Mouse (Mus musculus): ENCODE measurements around the gene Adam33. TPM values are rescaled to one million over a fixed set of nuclear protein-coding genes. Genes with fewer than 3 reads are reported as not detected.

Gene Adam33
- polyA plus RNA-seq, 1 experiment from 2014 or later = 6.5 TPM

DNA sequence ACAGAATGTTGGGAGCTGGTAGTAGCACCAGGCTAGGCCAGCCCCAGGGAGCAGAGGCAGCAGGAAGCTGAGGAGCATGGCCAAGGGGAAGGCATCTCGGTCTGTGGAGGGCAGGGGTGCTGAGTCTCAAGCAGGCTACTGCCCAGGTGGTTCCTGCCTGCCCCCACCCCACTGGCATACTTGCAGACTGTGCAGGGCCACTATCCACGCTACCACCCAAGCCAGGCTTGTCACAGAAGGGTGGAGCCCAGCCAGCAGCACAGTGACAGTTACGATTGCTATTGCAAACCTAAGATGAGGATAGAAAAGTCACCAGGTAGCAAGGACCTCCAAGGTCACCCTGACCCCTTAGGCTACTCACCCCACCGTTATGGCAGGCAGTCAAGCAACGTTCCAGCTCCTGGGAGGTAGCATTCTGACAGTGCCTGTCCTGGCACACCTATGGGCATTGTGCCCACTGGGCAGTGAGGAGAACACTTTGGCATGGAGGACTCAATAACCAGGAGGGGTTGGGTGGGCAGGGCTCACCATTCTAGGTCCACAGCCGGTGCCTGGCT, 10.7 kb downstream of the Adam33 start:
- Histone ChIP-seq H3K9ac (ENCODE audit: low read length) (no peak overlapping the region), H3K4me3 (ENCODE audit: low read length) (no peak overlapping the region), H3K27me3 (ENCODE audit: control insufficient read depth, insufficient read depth, low read depth, low read length) (peaks cover 43% of the 10 kb centered on the region), H3K9me3 (ENCODE audit: control insufficient read depth, low read length) (no peaks in the 10 kb centered on the region), H3K27ac (ENCODE audit: low read length) (no peak overlapping the region), H3K36me3 (ENCODE audit: control insufficient read depth, insufficient read depth, low read length) (no peaks in the 10 kb centered on the region), H3K4me2 (ENCODE audit: low read depth, low read length) (no peak overlapping the region), H3K4me1 (replicated peaks; ENCODE audit: control insufficient read depth, insufficient read depth, low read length) (peaks cover 14% of the 10 kb centered on the region)
- WGBS = 69% methylated on average over 6 of the region's 6 CpGs
- no peak for ATAC-seq (ENCODE audit: low read depth)

DNA sequence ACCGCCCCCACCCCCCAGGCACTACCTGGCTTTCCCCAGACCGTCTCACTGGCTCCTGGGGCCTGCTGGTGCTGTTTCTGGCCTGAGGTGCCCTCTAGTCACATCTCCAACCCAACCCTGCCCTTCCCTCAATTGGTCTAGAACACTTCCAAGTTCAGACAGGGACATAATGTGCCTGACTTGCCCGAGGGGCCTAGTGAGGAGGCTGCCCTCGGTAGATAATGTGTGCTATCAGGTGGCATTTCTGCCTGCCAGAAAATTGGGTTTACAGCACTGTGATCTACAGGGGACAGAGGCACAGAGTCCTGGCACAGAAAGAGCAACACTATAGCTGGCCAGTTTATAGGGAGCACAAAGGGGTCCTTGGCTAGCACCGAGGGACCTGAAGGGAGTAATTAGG, 11.6 kb downstream of the Adam33 start:
- no peak for ATAC-seq (ENCODE audit: low read depth)
- Histone ChIP-seq H3K4me3 (ENCODE audit: low read length) (no peak overlapping the region), H3K27ac (ENCODE audit: low read length) (no peak overlapping the region), H3K4me2 (ENCODE audit: low read depth, low read length) (no peak overlapping the region), H3K4me1 (replicated peaks; ENCODE audit: control insufficient read depth, insufficient read depth, low read length) (peaks cover 14% of the 10 kb centered on the region), H3K9ac (ENCODE audit: low read length) (no peak overlapping the region), H3K36me3 (ENCODE audit: control insufficient read depth, insufficient read depth, low read length) (no peaks in the 10 kb centered on the region), H3K27me3 (ENCODE audit: control insufficient read depth, insufficient read depth, low read depth, low read length) (peaks cover 43% of the 10 kb centered on the region), H3K9me3 (ENCODE audit: control insufficient read depth, low read length) (no peaks in the 10 kb centered on the region)
- 67% methylated on average over 5 of the region's 5 CpGs for WGBS

DNA sequence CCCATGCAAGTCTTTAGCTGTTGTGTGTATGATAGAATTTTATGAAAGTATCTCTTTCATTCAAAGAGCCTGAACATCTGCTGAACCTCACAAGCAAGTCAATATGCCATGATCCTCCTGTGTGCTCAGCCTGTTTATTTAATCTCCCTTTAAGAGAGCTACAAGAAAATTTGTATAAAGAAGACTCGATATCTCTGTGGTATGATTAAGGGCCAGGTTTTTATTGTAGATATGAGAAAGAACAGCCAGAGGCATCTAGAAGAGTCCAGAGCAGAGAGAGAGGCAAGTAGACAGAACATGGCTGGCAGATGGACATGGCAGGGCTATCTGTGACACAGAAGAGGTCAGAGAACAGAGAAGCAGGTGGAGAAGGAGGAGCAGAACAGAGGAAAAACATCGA, 17.6 kb downstream of the Adam33 start:
- Histone ChIP-seq H3K27me3 (ENCODE audit: control insufficient read depth, insufficient read depth, low read depth, low read length) (peaks cover 19% of the 10 kb centered on the region), H3K4me3 (ENCODE audit: low read length) (no peak overlapping the region), H3K4me2 (ENCODE audit: low read depth, low read length) (no peak overlapping the region), H3K27ac (ENCODE audit: low read length) (no peak overlapping the region), H3K4me1 (replicated peaks; ENCODE audit: control insufficient read depth, insufficient read depth, low read length) (peaks cover 12% of the 10 kb centered on the region), H3K9ac (ENCODE audit: low read length) (no peak overlapping the region), H3K9me3 (ENCODE audit: control insufficient read depth, low read length) (no peaks in the 10 kb centered on the region), H3K36me3 (ENCODE audit: control insufficient read depth, insufficient read depth, low read length) (no peaks in the 10 kb centered on the region)
- no peak for ATAC-seq (ENCODE audit: low read depth)
- 62% methylated on average over 2 of the region's 2 CpGs for WGBS

DNA sequence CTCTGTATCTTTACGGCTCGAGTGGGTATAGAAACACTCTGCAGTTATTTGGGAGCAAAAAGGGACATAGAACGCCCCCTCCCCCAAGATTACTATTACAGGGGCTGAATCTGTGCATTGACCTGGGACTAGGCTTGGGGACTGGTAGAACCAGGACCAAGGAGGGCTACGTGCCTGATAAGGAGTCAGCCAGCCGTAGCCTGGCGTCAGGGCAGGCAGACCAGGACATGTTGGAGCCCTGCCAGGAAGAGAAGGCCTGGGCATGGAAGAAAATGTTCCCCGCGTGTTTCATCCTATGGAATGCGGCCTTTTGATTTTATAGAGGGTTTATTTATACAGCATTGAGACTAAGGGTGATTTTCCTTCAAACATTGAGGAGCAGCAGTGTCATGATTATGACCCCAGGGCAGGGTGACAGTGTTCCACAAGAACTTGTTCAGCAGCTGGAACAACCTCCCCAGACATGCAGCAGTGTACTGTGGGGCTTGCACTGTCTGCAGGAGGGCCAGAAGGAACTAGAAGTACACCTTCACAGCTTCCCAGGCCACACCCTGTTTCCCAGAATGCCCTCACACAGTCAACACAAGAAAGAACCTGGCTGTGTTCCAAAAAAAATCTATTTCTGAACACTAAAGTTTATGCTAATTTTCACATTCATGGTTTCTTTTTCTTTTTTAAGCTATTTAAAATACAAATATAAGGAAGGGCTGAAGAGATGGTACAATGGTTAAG, 18.5 kb downstream of the Adam33 start:
- WGBS = 36% methylated on average over 9 of the region's 9 CpGs
- Histone ChIP-seq H3K4me1 (replicated peaks; ENCODE audit: control insufficient read depth, insufficient read depth, low read length) (peaks cover 12% of the 10 kb centered on the region), H3K4me2 (ENCODE audit: low read depth, low read length) (peak overlapping the region; percentile 5; the same call in 1 of the 2 replicates), H3K27me3 (ENCODE audit: control insufficient read depth, insufficient read depth, low read depth, low read length) (peaks cover 28% of the 10 kb centered on the region), H3K9ac (ENCODE audit: low read length) (no peak overlapping the region), H3K9me3 (ENCODE audit: control insufficient read depth, low read length) (no peaks in the 10 kb centered on the region), H3K36me3 (ENCODE audit: control insufficient read depth, insufficient read depth, low read length) (no peaks in the 10 kb centered on the region), H3K4me3 (ENCODE audit: low read length) (no peak overlapping the region), H3K27ac (ENCODE audit: low read length) (peak overlapping the region; percentile 38; the same call in 1 of the 2 replicates)
- peak; percentile 72 for ATAC-seq (ENCODE audit: low read depth)

DNA sequence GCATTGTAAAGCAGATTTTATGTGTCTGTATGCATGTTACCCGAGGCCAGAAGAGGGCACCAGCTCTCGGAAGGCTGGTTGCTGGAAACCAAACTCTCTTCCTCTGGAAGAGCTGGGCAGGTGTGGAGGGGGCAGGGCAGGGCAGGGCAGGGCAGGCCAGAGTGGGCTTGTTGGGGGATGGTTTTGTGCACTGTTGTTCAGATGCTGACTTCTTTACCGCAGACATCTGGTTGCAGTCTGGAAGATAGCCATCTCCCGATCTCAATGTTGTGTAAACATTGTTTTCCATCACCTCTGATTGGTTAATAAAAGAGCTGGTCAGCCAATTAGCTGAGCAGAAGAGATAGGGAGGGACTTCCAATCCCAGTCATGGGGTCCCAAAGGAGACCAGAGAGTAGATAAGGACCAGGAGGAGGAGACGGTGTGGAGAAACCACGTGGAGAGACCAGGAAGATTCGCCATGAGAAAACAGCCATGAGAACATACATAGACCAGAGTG, 19.2 kb downstream of the Adam33 start:
- Histone ChIP-seq H3K27me3 (ENCODE audit: control insufficient read depth, insufficient read depth, low read depth, low read length) (peaks cover 34% of the 10 kb centered on the region), H3K9me3 (ENCODE audit: control insufficient read depth, low read length) (no peaks in the 10 kb centered on the region), H3K4me1 (replicated peaks; ENCODE audit: control insufficient read depth, insufficient read depth, low read length) (peaks cover 12% of the 10 kb centered on the region), H3K4me3 (ENCODE audit: low read length) (peak overlapping the region; percentile 9; the same call in 1 of the 2 replicates), H3K36me3 (ENCODE audit: control insufficient read depth, insufficient read depth, low read length) (no peaks in the 10 kb centered on the region), H3K27ac (ENCODE audit: low read length) (no peak overlapping the region), H3K4me2 (ENCODE audit: low read depth, low read length) (peak overlapping the region; percentile 42), H3K9ac (ENCODE audit: low read length) (no peak overlapping the region)
- peak; percentile 43 for ATAC-seq (ENCODE audit: low read depth)
- WGBS = 7% methylated on average over 7 of the region's 7 CpGs

DNA sequence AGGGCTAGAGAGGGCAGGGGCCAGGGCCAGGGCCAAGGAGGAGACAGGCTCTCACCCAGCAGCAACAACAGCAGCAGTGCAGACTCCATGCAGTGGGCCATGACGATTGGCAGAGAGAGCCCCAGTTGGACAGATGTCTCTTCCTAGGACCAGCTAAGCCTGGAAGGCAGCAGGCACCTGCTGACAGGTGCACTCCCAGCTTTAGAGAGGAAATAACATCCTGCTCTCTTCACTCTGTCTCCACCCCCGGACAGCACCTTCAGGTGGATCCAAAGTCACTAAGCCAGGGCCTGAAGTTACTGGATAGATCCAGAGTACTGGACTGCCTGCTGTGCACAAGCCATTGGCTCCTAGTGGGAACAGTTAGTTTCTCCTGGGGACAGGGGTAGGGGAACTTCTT, 20.6 kb downstream of the Adam33 start, which contains the start of gene Gfra4:
Gene Gfra4, minus strand, starts transcription at position 101 of the 400 bp plus-strand sequence.
- no peak within 1 kb of the TSS for H3K4me2 ChIP-seq (ENCODE audit: low read depth, low read length)
- H3K36me3 ChIP-seq (ENCODE audit: control insufficient read depth, insufficient read depth, low read length) = no peaks in the 10 kb centered on the region
- no peaks in the 10 kb centered on the region for H3K9me3 ChIP-seq (ENCODE audit: control insufficient read depth, low read length)
- no peak within 1 kb of the TSS for H3K27ac ChIP-seq (ENCODE audit: low read length)
- peaks cover 35% of the 10 kb centered on the region for H3K27me3 ChIP-seq (ENCODE audit: control insufficient read depth, insufficient read depth, low read depth, low read length)
- peaks cover 12% of the 10 kb centered on the region for H3K4me1 ChIP-seq (replicated peaks; ENCODE audit: control insufficient read depth, insufficient read depth, low read length)
- H3K9ac ChIP-seq (ENCODE audit: low read length) = no peak within 1 kb of the TSS
- no peak within 1 kb of the TSS for H3K4me3 ChIP-seq (ENCODE audit: low read length)
- 63% methylated on average over 2 of the region's 2 CpGs for WGBS
- no peak for ATAC-seq (ENCODE audit: low read depth)

DNA sequence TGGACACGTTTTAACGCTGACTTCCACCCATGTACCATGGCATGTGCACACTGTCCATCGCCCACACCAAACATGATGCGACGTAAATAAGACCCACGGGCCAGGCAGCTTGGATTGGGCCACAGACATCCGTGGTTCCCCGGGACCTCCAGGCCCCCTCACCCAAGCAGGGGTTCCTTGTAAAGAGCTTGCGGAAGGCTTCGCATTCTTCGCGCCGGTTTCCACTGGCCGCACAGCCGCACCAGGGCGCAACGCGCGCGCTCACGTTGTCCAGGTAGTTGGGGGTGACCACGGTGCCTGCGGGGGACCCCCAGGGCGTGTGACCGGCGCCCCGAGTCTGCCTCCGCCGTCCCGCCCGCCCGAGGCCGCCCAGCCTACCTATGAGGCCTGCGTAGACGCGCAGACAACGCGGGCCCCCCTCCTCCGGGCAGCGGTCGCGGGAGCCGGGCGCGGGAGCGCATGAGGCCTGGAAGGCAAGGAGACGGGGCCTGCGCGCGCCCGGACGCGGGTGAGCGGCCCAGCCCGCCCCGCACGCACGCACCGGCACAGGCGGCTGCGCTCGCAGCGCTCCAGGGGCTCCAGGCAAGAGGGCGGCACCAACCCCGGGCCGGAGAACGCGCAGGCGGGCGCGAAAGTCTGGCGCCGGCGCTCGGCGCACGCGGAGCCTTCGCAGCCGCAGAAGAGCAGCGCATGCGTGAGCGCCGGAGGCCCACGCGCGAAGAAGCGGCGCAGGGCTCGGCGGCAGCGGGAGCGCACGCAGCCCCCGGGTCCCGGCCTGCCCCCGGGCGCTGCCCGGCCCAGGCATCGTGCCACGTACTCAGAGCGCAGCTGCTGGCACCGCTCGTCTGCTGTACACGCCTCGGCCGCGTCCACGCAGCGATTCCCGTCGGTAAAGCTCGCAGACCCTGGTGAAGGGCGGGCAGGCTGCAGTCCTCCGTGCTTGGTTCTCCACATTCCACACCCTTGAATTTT, 22.5 kb downstream of the Adam33 start:
- H3K9ac ChIP-seq (ENCODE audit: low read length) = peak overlapping the region; percentile 73
- peak overlapping the region; percentile 98 for H3K4me2 ChIP-seq (ENCODE audit: low read depth, low read length)
- peak overlapping the region; percentile 58 for H3K4me3 ChIP-seq (ENCODE audit: low read length)
- peak; percentile 53; the same call in 1 of the 2 replicates for ATAC-seq (ENCODE audit: low read depth)
- H3K4me1 ChIP-seq (replicated peaks; ENCODE audit: control insufficient read depth, insufficient read depth, low read length) = peaks cover 12% of the 10 kb centered on the region
- H3K36me3 ChIP-seq (ENCODE audit: control insufficient read depth, insufficient read depth, low read length) = no peaks in the 10 kb centered on the region
- 3% methylated on average over 87 of the region's 115 CpGs for WGBS
- H3K9me3 ChIP-seq (ENCODE audit: control insufficient read depth, low read length) = no peaks in the 10 kb centered on the region
- H3K27ac ChIP-seq (ENCODE audit: low read length) = no peak overlapping the region
- peaks cover 35% of the 10 kb centered on the region for H3K27me3 ChIP-seq (ENCODE audit: control insufficient read depth, insufficient read depth, low read depth, low read length)

DNA sequence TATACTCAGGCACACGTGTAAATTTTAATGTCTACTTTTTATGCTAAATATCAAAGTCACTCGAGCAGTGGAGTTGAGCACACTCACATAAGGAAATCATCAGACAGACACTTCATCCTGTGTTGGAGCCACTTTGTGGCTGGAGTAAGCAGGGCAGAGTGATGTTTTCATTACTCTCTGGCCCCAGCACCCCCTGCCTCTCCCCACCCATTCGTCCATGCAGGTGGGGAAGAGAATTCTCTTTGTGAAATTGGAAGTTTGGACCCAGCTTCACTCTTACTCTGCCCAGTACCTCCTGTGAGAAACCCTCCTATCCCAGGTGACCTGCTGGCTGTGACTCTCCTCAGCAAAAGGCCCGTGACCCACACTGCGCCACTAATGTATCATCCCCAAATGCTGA, 24.9 kb downstream of the Adam33 start:
- no peak overlapping the region for H3K27ac ChIP-seq (ENCODE audit: low read length)
- H3K9ac ChIP-seq (ENCODE audit: low read length) = no peak overlapping the region
- ATAC-seq (ENCODE audit: low read depth) = no peak
- H3K36me3 ChIP-seq (ENCODE audit: control insufficient read depth, insufficient read depth, low read length) = no peaks in the 10 kb centered on the region
- no peak overlapping the region for H3K4me3 ChIP-seq (ENCODE audit: low read length)
- no peaks in the 10 kb centered on the region for H3K9me3 ChIP-seq (ENCODE audit: control insufficient read depth, low read length)
- H3K4me2 ChIP-seq (ENCODE audit: low read depth, low read length) = no peak overlapping the region
- peaks cover 35% of the 10 kb centered on the region for H3K27me3 ChIP-seq (ENCODE audit: control insufficient read depth, insufficient read depth, low read depth, low read length)
- 74% methylated on average over 5 of the region's 5 CpGs for WGBS
- H3K4me1 ChIP-seq (replicated peaks; ENCODE audit: control insufficient read depth, insufficient read depth, low read length) = no peaks in the 10 kb centered on the region

DNA sequence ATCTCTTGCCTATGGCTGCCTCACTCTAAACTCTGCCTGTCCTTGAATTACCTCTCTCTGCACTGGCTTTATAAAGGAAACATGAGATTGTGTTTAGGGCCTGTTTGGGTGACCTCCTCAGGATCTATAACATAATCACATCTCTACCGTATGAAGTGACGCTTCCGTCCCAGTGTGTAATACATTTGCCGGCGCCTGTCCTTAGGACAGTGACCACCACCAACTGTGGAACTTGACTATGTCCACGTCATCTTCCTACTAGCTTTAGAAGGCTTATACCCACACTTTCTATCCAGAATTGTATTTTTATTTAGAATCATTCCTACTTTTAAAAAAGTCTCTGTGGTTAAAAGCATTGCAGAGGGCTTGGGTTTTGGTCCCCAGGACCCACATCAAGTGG, 25.4 kb downstream of the Adam33 start:
- 80% methylated on average over 6 of the region's 6 CpGs for WGBS
- no peaks in the 10 kb centered on the region for H3K36me3 ChIP-seq (ENCODE audit: control insufficient read depth, insufficient read depth, low read length)
- no peak overlapping the region for H3K4me3 ChIP-seq (ENCODE audit: low read length)
- H3K27ac ChIP-seq (ENCODE audit: low read length) = no peak overlapping the region
- peaks cover 35% of the 10 kb centered on the region for H3K27me3 ChIP-seq (ENCODE audit: control insufficient read depth, insufficient read depth, low read depth, low read length)
- no peak for ATAC-seq (ENCODE audit: low read depth)
- H3K4me1 ChIP-seq (replicated peaks; ENCODE audit: control insufficient read depth, insufficient read depth, low read length) = no peaks in the 10 kb centered on the region
- H3K9me3 ChIP-seq (ENCODE audit: control insufficient read depth, low read length) = no peaks in the 10 kb centered on the region
- H3K9ac ChIP-seq (ENCODE audit: low read length) = no peak overlapping the region
- H3K4me2 ChIP-seq (ENCODE audit: low read depth, low read length) = no peak overlapping the region

All from lung, embryonic 16.5 days (tissue).